Mouse (Mus musculus): ENCODE results near the gene Mgat5. TPM values are rescaled to one million over a fixed set of nuclear protein-coding genes. Genes with fewer than 3 reads are reported as not detected.

Mgat5 gene
- polyA plus RNA-seq, 1 experiment from 2014 or later = 6.2 TPM

DNA sequence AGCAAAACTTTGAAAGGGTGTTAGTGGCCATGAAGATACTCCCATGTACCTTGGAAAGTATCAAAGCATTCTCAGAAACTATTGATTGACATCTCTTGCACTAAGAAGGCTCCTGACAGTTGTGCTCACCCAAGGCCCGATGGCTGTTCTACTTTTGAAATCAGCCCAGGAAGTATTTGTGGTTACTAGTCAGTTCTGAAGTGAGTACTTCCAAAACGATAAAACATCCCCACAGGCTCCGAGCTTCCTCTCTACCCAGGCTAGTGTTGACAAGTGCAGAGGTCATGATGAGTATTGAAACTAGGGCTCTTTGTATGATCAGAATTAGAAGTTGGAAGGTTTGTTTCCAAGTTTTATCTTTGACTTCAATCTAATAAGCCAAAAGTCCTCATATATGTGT lies 92.0 kb downstream of the Mgat5 start:
- Histone ChIP-seq H3K36me3 (no peaks in the 10 kb centered on the region), H3K4me3 (no peak overlapping the region), H3K4me1 (no peaks in the 10 kb centered on the region), H3K9ac (no peak overlapping the region), H3K27ac (no peak overlapping the region), H3K9me3 (no peaks in the 10 kb centered on the region), H3K4me2 (replicated peaks) (no peak overlapping the region), H3K27me3 (no peaks in the 10 kb centered on the region)
- ATAC-seq (ENCODE audit: insufficient number of reproducible peaks, insufficient read depth, low FRiP score, low TSS enrichment) = no peak
- 87% methylated on average over 3 of the region's 3 CpGs for WGBS

DNA sequence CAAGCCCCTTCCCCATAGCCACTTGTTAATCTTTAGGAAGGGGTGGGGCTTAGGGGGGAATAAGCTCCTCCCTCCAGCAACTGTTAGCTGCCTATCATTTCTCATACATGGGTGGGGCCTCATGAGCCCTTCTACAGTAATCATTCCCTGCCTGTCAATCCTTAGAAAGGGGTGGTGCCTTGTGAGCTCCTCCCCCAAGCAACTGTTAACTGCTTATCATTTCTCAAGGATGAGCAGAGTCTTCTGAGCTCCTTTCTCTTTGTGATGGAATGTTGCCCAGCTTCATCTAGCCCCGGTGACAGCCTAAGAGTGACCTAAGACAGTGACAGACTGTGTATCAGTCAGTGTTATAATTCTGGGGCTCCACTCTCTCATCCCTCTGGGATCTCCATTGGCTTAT lies 95.0 kb downstream of the Mgat5 start:
- Histone ChIP-seq H3K27ac (no peak overlapping the region), H3K4me1 (no peaks in the 10 kb centered on the region), H3K4me2 (replicated peaks) (no peak overlapping the region), H3K36me3 (no peaks in the 10 kb centered on the region), H3K27me3 (no peaks in the 10 kb centered on the region), H3K9me3 (no peaks in the 10 kb centered on the region), H3K4me3 (no peak overlapping the region), H3K9ac (no peak overlapping the region)
- WGBS = 100% methylated on average over 1 of the region's 1 CpGs
- no peak for ATAC-seq (ENCODE audit: insufficient number of reproducible peaks, insufficient read depth, low FRiP score, low TSS enrichment)

DNA sequence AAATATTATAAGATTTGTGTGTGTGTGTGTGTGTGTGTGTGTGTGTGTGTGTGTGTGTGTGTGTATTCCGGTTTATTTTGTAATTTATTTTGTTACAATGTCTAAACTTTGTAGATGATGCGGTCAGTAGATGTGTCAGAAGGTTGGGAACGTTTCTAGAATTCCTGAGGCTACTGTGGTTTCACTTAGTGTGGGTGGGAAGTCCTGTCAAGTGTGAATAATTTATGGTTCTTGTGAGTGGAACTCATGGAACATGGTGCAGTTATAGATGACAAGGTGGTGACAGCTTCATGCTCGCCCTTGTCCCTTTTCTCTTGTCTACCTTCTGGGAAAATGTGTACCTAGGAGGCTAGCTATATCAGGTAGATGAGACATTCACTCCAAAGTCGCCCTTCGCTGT lies 96.2 kb downstream of the Mgat5 start:
- Histone ChIP-seq H3K4me2 (replicated peaks) (no peak overlapping the region), H3K9me3 (no peaks in the 10 kb centered on the region), H3K9ac (no peak overlapping the region), H3K27me3 (no peaks in the 10 kb centered on the region), H3K27ac (no peak overlapping the region), H3K36me3 (no peaks in the 10 kb centered on the region), H3K4me1 (no peaks in the 10 kb centered on the region), H3K4me3 (no peak overlapping the region)
- ATAC-seq (ENCODE audit: insufficient number of reproducible peaks, insufficient read depth, low FRiP score, low TSS enrichment) = no peak
- WGBS = 86% methylated on average over 6 of the region's 6 CpGs

DNA sequence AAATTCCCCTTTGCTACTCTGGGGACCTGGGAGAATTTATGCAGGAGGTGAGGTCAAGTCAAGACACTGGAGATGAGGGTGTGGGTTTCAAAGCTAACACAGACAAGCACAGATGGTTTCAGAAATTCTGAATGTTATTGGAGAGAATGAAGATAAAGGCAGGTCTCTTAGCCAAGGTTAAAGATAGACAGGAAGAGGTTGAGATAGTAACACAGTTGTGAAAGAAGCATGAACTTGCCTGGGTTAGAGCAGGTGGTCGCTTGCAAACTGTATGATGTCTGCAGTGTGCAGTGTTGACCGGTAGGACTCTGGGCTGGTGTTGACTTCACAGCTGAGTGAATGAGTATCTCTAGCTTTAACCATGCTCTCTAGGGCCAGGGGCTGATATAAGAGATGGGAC lies 97.8 kb downstream of the Mgat5 start:
- no peak overlapping the region for H3K4me2 ChIP-seq (replicated peaks)
- H3K4me3 ChIP-seq = no peak overlapping the region
- no peaks in the 10 kb centered on the region for H3K9me3 ChIP-seq
- no peaks in the 10 kb centered on the region for H3K27me3 ChIP-seq
- H3K36me3 ChIP-seq = no peaks in the 10 kb centered on the region
- H3K27ac ChIP-seq = no peak overlapping the region
- no peak for ATAC-seq (ENCODE audit: insufficient number of reproducible peaks, insufficient read depth, low FRiP score, low TSS enrichment)
- no peak overlapping the region for H3K9ac ChIP-seq
- WGBS = 98% methylated on average over 2 of the region's 2 CpGs
- H3K4me1 ChIP-seq = no peaks in the 10 kb centered on the region

DNA sequence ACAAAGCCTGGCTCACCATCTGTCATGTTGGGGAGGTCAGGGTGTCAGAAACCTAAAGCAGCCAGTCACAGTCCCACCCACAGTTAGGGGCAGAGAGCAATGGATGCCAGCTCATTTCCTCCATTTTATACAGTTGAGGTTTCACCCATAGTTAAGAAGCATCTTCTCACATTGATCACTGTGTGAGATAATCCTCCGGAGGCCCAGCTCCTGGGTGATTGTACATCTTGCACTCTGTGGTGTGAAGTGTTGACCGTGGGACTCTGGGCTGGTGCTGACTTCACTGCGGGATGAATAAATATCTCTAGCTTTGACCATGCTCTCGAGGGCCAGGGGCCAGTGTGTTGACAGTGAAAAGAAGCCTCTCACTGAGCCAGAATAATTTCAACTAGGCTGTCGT lies 99.0 kb downstream of the Mgat5 start:
- Histone ChIP-seq H3K36me3 (no peaks in the 10 kb centered on the region), H3K4me3 (no peak overlapping the region), H3K4me2 (replicated peaks) (no peak overlapping the region), H3K9ac (no peak overlapping the region), H3K4me1 (no peaks in the 10 kb centered on the region), H3K9me3 (no peaks in the 10 kb centered on the region), H3K27ac (no peak overlapping the region), H3K27me3 (no peaks in the 10 kb centered on the region)
- 86% methylated on average over 5 of the region's 5 CpGs for WGBS
- no peak for ATAC-seq (ENCODE audit: insufficient number of reproducible peaks, insufficient read depth, low FRiP score, low TSS enrichment)

DNA sequence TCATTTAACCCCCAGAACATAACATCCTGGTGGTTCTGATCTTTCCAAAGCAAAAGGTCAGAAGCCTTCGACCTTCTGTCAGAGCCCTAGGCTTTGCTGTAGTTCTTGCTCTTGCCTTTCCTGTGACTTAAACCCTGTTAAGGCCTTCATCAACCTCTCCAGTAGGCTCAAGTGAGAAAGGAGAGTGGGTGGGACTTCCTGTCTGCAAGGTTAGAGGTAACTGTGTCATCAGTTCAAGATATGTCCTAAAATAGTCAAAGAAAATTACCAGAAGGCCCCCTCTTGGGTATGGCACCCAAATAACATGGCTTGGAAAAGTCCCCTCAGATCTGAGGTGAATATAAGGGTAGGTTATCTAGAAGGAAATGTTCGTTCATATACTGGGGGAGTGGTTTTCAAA lies 99.5 kb downstream of the Mgat5 start:
- no peak for ATAC-seq (ENCODE audit: insufficient number of reproducible peaks, insufficient read depth, low FRiP score, low TSS enrichment)
- Histone ChIP-seq H3K4me2 (replicated peaks) (no peak overlapping the region), H3K9me3 (no peaks in the 10 kb centered on the region), H3K36me3 (no peaks in the 10 kb centered on the region), H3K4me1 (no peaks in the 10 kb centered on the region), H3K4me3 (no peak overlapping the region), H3K9ac (no peak overlapping the region), H3K27me3 (no peaks in the 10 kb centered on the region), H3K27ac (no peak overlapping the region)
- WGBS = 88% methylated on average over 2 of the region's 2 CpGs

DNA sequence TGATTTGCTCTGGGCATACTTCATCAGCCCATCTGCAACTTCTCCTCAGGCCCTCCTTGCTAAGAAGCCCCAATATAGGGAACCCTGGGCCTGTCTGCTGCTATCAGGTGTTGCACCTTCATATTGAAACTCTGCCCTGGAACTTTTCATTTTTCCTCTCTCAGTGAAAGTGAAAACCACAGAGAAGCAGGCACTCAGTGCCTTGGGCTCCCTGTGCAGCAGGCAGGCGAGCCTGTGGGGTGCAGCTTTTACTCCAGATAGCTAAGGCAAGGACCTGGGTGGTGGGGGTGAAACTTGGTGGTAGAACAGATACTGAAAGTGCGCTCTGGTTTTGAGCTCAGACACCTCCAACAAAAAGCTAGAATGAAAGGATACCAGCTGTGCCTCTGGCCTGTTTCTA lies 100.8 kb downstream of the Mgat5 start:
- no peaks in the 10 kb centered on the region for H3K4me1 ChIP-seq
- no peak overlapping the region for H3K4me3 ChIP-seq
- H3K9ac ChIP-seq = no peak overlapping the region
- no peaks in the 10 kb centered on the region for H3K36me3 ChIP-seq
- H3K4me2 ChIP-seq (replicated peaks) = no peak overlapping the region
- no peaks in the 10 kb centered on the region for H3K9me3 ChIP-seq
- H3K27ac ChIP-seq = no peak overlapping the region
- ATAC-seq (ENCODE audit: insufficient number of reproducible peaks, insufficient read depth, low FRiP score, low TSS enrichment) = no peak
- WGBS = 86% methylated on average over 2 of the region's 2 CpGs
- H3K27me3 ChIP-seq = no peaks in the 10 kb centered on the region

DNA sequence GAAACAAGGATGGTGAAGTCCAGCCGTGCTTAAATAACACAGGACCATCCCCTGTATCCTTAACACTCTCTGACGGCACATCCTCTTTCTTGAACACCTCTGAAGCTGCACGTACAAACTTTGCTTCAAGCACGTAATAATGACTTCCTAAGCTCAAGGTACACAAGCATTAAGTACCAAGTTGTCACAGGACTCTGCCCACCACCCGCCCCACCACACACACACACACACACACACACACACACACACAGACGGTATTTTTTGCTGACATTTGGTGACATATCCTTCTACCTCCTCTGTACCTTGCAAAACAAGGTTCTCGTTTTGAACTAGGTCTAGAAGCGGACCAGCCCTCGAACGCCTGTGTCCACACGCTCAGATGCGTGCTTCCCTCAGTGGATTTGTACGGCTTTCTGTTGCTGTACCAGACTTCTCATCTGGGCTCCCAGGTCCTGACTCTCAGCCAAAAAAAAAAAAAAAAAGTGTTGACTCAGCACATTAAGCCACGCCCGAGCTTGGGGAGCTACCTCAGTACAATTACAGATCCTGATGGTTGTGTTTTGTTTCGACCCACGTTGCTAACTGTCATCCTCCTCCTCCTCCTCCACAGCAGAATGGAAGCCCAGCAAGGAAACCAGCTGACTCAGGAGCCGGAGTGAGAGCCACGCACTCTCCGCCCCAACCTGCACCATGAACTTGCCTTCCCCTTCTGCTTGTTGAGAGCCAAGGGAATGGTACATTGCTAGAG lies 101.4 kb downstream of the Mgat5 start:
- 83% methylated on average over 20 of the region's 20 CpGs for WGBS
- ATAC-seq (ENCODE audit: insufficient number of reproducible peaks, insufficient read depth, low FRiP score, low TSS enrichment) = no peak
- no peaks in the 10 kb centered on the region for H3K4me1 ChIP-seq
- no peak overlapping the region for H3K4me3 ChIP-seq
- no peaks in the 10 kb centered on the region for H3K27me3 ChIP-seq
- no peak overlapping the region for H3K4me2 ChIP-seq (replicated peaks)
- H3K9me3 ChIP-seq = no peaks in the 10 kb centered on the region
- H3K9ac ChIP-seq = no peak overlapping the region
- H3K36me3 ChIP-seq = no peaks in the 10 kb centered on the region
- no peak overlapping the region for H3K27ac ChIP-seq

DNA sequence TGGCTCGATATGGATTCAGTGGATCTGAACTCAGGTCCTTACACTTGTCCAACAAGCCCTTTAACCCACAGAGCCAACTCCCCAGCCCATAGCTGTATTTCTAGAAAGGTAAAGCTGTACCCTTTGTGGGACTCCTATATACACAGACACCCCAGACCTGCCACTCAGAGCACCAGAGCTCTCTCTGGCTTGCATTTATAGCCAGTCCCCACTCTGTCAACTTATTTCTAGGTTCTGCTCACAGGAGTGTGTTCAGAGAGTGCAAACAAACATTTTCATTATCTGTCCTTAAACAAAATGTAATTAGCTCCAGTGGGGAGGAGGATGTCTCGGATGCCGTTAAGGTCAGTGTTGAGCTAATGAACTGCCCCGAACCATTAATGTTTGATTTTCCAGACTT lies 102.5 kb downstream of the Mgat5 start:
- H3K4me2 ChIP-seq (replicated peaks) = no peak overlapping the region
- H3K4me3 ChIP-seq = no peak overlapping the region
- H3K36me3 ChIP-seq = no peaks in the 10 kb centered on the region
- H3K9ac ChIP-seq = no peak overlapping the region
- H3K9me3 ChIP-seq = no peaks in the 10 kb centered on the region
- no peaks in the 10 kb centered on the region for H3K4me1 ChIP-seq
- ATAC-seq (ENCODE audit: insufficient number of reproducible peaks, insufficient read depth, low FRiP score, low TSS enrichment) = no peak
- no peak overlapping the region for H3K27ac ChIP-seq
- WGBS = 81% methylated on average over 4 of the region's 4 CpGs
- no peaks in the 10 kb centered on the region for H3K27me3 ChIP-seq

DNA sequence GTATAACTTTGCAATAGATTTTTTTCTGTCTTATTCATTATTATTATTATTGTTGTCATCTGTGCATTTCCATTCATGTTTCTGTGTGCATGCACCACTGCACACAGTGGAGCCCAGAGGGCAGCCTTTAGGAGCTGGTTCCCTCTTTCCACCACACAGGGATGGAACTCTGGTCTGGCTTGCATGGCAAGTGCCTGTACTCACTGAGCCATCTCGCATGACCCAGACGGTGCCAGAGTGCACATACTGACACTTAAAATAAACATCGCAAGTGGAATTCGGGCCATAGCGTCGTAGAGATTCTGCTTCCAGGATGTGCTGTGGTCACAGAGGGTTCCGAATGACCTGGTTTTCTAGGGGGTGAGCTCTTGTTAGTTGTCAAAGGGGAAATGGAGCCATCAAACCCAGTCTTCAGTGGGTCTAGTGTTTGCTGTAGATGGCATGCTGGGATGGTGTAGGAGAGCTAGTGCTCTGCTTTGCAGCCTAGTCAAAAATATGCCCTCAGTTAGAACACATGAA lies 103.5 kb downstream of the Mgat5 start:
- H3K9ac ChIP-seq = no peak overlapping the region
- no peak overlapping the region for H3K27ac ChIP-seq
- H3K27me3 ChIP-seq = no peaks in the 10 kb centered on the region
- H3K4me1 ChIP-seq = no peaks in the 10 kb centered on the region
- H3K4me3 ChIP-seq = no peak overlapping the region
- no peak overlapping the region for H3K4me2 ChIP-seq (replicated peaks)
- WGBS = 84% methylated on average over 7 of the region's 7 CpGs
- ATAC-seq (ENCODE audit: insufficient number of reproducible peaks, insufficient read depth, low FRiP score, low TSS enrichment) = no peak
- no peaks in the 10 kb centered on the region for H3K36me3 ChIP-seq
- H3K9me3 ChIP-seq = no peaks in the 10 kb centered on the region

DNA sequence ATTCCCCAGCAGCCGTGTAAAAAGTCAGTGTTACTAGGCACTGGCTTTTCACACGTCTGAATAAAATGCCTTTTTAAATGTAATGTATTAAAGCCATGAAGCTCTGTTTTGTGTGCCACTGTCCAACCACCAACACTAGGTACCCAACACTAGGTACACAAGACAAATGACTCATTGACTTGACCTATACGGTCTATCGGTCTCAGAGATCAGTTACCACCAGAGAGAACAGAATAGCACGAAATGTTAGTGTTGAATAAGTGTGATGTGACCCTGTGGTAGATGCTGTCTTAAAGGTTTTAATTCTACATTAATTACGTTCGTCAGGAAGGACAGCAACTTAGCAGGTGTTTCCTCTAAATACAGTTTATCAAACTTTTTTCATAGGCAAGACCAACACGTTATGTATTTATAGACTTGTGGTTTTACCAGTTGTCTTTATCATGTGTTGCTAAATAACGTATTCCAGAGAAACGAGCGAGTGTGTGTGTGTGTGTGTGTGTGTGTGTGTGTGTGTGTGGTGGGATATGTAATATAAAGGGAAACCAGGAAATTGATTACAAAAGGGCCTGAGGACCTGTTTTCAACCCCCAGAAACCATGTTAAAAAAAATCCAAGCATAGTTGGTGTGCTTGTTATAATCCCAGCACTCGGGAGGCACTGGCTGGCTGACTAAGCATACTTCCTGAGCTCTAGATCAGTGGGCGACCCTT lies 104.3 kb downstream of the Mgat5 start:
- no peak overlapping the region for H3K9ac ChIP-seq
- 88% methylated on average over 13 of the region's 13 CpGs for WGBS

DNA sequence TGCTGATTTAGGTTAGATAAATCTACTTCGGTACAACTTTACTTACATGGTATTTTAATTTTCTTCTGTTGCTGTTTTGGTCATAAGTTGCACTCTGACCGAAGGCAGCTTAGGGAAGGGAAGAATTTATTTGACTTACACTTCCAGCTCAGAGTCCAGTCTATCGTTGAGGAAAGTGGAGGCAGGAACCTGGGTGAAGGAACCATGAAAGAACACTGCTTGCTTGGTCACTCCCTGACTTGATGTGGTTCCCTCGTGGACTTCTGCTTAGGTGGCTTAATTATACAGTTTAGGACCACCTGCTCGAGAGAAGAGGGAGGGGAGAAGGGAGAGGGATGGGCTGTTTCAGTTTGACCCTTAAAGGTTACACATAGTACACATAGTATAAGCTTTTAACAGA lies 105.2 kb downstream of the Mgat5 start:
- H3K4me1 ChIP-seq = no peaks in the 10 kb centered on the region
- H3K9ac ChIP-seq = no peak overlapping the region
- WGBS = 76% methylated on average over 5 of the region's 5 CpGs
- H3K27me3 ChIP-seq = no peaks in the 10 kb centered on the region
- no peaks in the 10 kb centered on the region for H3K36me3 ChIP-seq
- no peaks in the 10 kb centered on the region for H3K9me3 ChIP-seq
- H3K27ac ChIP-seq = no peak overlapping the region
- ATAC-seq (ENCODE audit: insufficient number of reproducible peaks, insufficient read depth, low FRiP score, low TSS enrichment) = no peak
- H3K4me3 ChIP-seq = no peak overlapping the region
- no peak overlapping the region for H3K4me2 ChIP-seq (replicated peaks)

More for the DNA sequence above, 104.3 kb downstream of the Mgat5 start:
- Histone ChIP-seq H3K4me3 (no peak overlapping the region), H3K36me3 (no peaks in the 10 kb centered on the region), H3K4me1 (no peaks in the 10 kb centered on the region), H3K4me2 (replicated peaks) (no peak overlapping the region), H3K27ac (no peak overlapping the region), H3K9me3 (no peaks in the 10 kb centered on the region), H3K27me3 (no peaks in the 10 kb centered on the region)
- ATAC-seq (ENCODE audit: insufficient number of reproducible peaks, insufficient read depth, low FRiP score, low TSS enrichment) = no peak

Measured in embryonic facial prominence, embryonic 12.5 days (tissue).